ENCODE assay signal across 19 mouse cellular contexts in the genomic region with DNA sequence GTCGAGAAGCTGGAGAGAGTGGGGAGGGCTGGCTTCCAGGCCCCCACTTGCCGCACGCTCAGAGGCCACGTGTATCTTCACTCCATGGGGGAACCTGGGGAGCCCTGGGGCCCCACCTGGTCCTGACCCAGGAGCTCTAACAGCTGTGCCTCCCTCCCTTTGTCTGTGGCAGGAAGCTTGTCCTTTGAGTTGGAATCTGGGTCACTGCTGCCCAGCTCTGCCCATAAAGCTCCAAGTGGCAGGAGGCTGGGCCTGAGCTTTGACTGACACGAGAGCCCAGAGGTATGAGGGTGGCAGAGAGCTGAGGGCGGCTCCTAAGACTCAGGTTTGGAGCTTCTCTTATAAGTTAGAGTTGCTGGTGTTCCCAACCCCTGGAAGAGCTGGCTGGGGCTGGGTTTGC. TPM values are rescaled to one million over a fixed set of nuclear protein-coding genes. Genes with fewer than 3 reads are reported as not detected.
DNase-seq lines count a peak whose midpoint lies in the region; ATAC-seq lines count a peak whose summit lies in the region.
"Had no signal": no experiment of that assay in that cellular context is flagged by ENCODE, and none has a peak within 500 bp of the region (broad histone marks: within the 10 kb centered on the region; RNA-seq: fewer than 3 reads in every experiment).

No protein-coding gene starts in this region.

- H3K27ac ChIP-seq in heart, embryonic 13.5 days (replicated peaks) = no peak overlapping the region
- peak overlapping the region; percentile 64; the same call in 1 of the 2 replicates for H3K27ac ChIP-seq in midbrain, embryonic 10.5 days (replicated peaks)
- no peak overlapping the region for H3K27ac ChIP-seq in midbrain, embryonic 14.5 days (replicated peaks; ENCODE audit: low read depth, low read length)
- H3K27ac ChIP-seq in embryonic facial prominence, embryonic 10.5 days (replicated peaks) = no peak overlapping the region
- H3K27ac ChIP-seq: liver, embryonic 13.5 days; lung, embryonic 15.5 days; macrophage had no signal

- H3K4me1 ChIP-seq in heart, embryonic 13.5 days = peaks cover 42% of the 10 kb centered on the region
- H3K4me1 ChIP-seq in midbrain, embryonic 10.5 days = peaks cover 52% of the 10 kb centered on the region
- no peaks in the 10 kb centered on the region for H3K4me1 ChIP-seq in midbrain, embryonic 14.5 days (ENCODE audit: control insufficient read depth, insufficient read depth, low read length)
- peaks cover 22% of the 10 kb centered on the region for H3K4me1 ChIP-seq in embryonic facial prominence, embryonic 10.5 days
- H3K4me1 ChIP-seq: lung, embryonic 15.5 days had no signal

- ATAC-seq in heart, embryonic 13.5 days (ENCODE audit: extremely low read depth, insufficient number of reproducible peaks, low FRiP score, low TSS enrichment) = no peak
- no peak for ATAC-seq in midbrain, embryonic 14.5 days (ENCODE audit: low FRiP score, low TSS enrichment)

- peak; percentile 32 for DNase-seq in adrenal gland, adult 8-10 months
- no peak for DNase-seq in adrenal gland, postnatal 4 days (ENCODE audit: low spot score in 2 of 2)
- no peak for DNase-seq in heart, adult 11 months
- DNase-seq in midbrain, embryonic 10.5 days (ENCODE audit: low spot score) = no peak
- DNase-seq in midbrain, embryonic 14.5 days = no peak
- DNase-seq in retina, postnatal 1 day = peak; percentile 90
- no peak for DNase-seq in embryonic facial prominence, embryonic 10.5 days (ENCODE audit: low spot score)
- DNase-seq: cerebellum, adult 18-20 months; cerebellum, postnatal 36 days; gastrocnemius, postnatal 14 days; kidney, adult 8-10 months; liver, embryonic 13.5 days; right cerebral cortex, postnatal 14 days had no signal

- no peaks in the 10 kb centered on the region for H3K9me3 ChIP-seq in heart, embryonic 13.5 days
- no peaks in the 10 kb centered on the region for H3K9me3 ChIP-seq in midbrain, embryonic 10.5 days (replicated peaks)
- no peaks in the 10 kb centered on the region for H3K9me3 ChIP-seq in midbrain, embryonic 14.5 days (ENCODE audit: control insufficient read depth, low read length)
- H3K9me3 ChIP-seq in embryonic facial prominence, embryonic 10.5 days = no peaks in the 10 kb centered on the region
- H3K9me3 ChIP-seq: limb, embryonic 12.5 days; liver, embryonic 13.5 days; lung, embryonic 15.5 days had no signal

- WGBS in heart, embryonic 13.5 days = 51% methylated on average over 6 of the region's 6 CpGs
- whole genome bisulfite sequencing in midbrain, embryonic 10.5 days = 71% methylated on average over 6 of the region's 6 CpGs
- WGBS in midbrain, embryonic 14.5 days = 57% methylated on average over 6 of the region's 6 CpGs
- WGBS in embryonic facial prominence, embryonic 10.5 days = 66% methylated on average over 6 of the region's 6 CpGs

- no peak overlapping the region for H3K4me3 ChIP-seq in heart, embryonic 13.5 days
- H3K4me3 ChIP-seq in midbrain, embryonic 10.5 days = no peak overlapping the region
- no peak overlapping the region for H3K4me3 ChIP-seq in midbrain, embryonic 14.5 days (replicated peaks; ENCODE audit: low read depth, low read length)
- no peak overlapping the region for H3K4me3 ChIP-seq in embryonic facial prominence, embryonic 10.5 days
- H3K4me3 ChIP-seq: erythroblast, embryonic 14.5 days; limb, embryonic 12.5 days; liver, embryonic 13.5 days; lung, embryonic 15.5 days had no signal

- H3K4me2 ChIP-seq in heart, embryonic 13.5 days = no peak overlapping the region
- no peak overlapping the region for H3K4me2 ChIP-seq in midbrain, embryonic 14.5 days (ENCODE audit: low read length)
- H3K4me2 ChIP-seq: limb, embryonic 12.5 days; liver, embryonic 13.5 days; lung, embryonic 15.5 days had no signal

- peaks cover 3% of the 10 kb centered on the region; the same call in 1 of the 2 replicates for H3K36me3 ChIP-seq in heart, embryonic 13.5 days
- H3K36me3 ChIP-seq in midbrain, embryonic 10.5 days = peaks cover 54% of the 10 kb centered on the region
- peaks cover 13% of the 10 kb centered on the region for H3K36me3 ChIP-seq in midbrain, embryonic 14.5 days (ENCODE audit: control insufficient read depth, insufficient read depth, low read length)
- peaks cover 34% of the 10 kb centered on the region for H3K36me3 ChIP-seq in embryonic facial prominence, embryonic 10.5 days (replicated peaks)
- H3K36me3 ChIP-seq: liver, embryonic 13.5 days; lung, embryonic 15.5 days had no signal

- H3K9ac ChIP-seq in heart, embryonic 13.5 days = peak overlapping the region; percentile 6; the same call in 1 of the 2 replicates
- no peak overlapping the region for H3K9ac ChIP-seq in midbrain, embryonic 14.5 days (replicated peaks; ENCODE audit: low read length)
- H3K9ac ChIP-seq: limb, embryonic 12.5 days; liver, embryonic 13.5 days; lung, embryonic 15.5 days had no signal

- H3K27me3 ChIP-seq in heart, embryonic 13.5 days (replicated peaks) = peaks cover 14% of the 10 kb centered on the region; the same call in 1 of the 2 replicates
- peaks cover 5% of the 10 kb centered on the region for H3K27me3 ChIP-seq in midbrain, embryonic 10.5 days (ENCODE audit: low read depth, poor library complexity, severe bottlenecking)
- H3K27me3 ChIP-seq in midbrain, embryonic 14.5 days (ENCODE audit: control insufficient read depth, insufficient read depth, low read length) = no peaks in the 10 kb centered on the region
- peaks cover 14% of the 10 kb centered on the region for H3K27me3 ChIP-seq in embryonic facial prominence, embryonic 10.5 days (replicated peaks; ENCODE audit: low read depth, poor library complexity, severe bottlenecking)
- H3K27me3 ChIP-seq: CH12.LX had no signal

RNA-seq across cellular contexts. Expression of a gene that starts 23.1 kb away (rescaled TPM):
- total RNA-seq in adrenal gland, adult 8-10 months (2022) = 1 to 10 TPM in 1 of 4 experiments, under 1 TPM in 3; 0.20 to 1.1 (median 0.57) TPM
- total RNA-seq in adrenal gland, postnatal 4 days (2021) = 1 to 10 TPM; 1.1 to 2.7 TPM
- 3.0 and 4.0 TPM in 2 replicates for polyA plus RNA-seq in heart, embryonic 13.5 days (2015; fragmentation: Nextera tagmentation; extraction: Ambion mirVana)
- 31.1 and 31.4 TPM in 2 replicates for polyA plus RNA-seq in midbrain, embryonic 10.5 days (2016; fragmentation: Nextera tagmentation; extraction: Ambion mirVana)
- 3.5 and 5.8 TPM in 2 replicates for polyA plus RNA-seq in midbrain, embryonic 14.5 days (2014; fragmentation: Nextera tagmentation; extraction: Ambion mirVana)
- 7.3 and 11.9 TPM in 2 replicates for polyA plus RNA-seq in embryonic facial prominence, embryonic 10.5 days (2016; fragmentation: Nextera tagmentation; extraction: Ambion mirVana)
- polyA plus RNA-seq: erythroblast, embryonic 14.5 days; macrophage had no signal

Comparison
In these comparisons a context has a peak if more than half of its experiments do, and no peak if none do; other contexts are left out.
1. DNase-seq: peak in adrenal gland, adult 8-10 months (single experiment) and retina, postnatal 1 day (single experiment); none in adrenal gland, postnatal 4 days (0 of 2), heart, adult 11 months (single experiment), midbrain, embryonic 10.5 days (single experiment), midbrain, embryonic 14.5 days (single experiment) and embryonic facial prominence, embryonic 10.5 days (single experiment).